Mouse (Mus musculus) layer of hippocampus, adult 11-12 months (tissue): ENCODE data around the gene Adamts17.

ENCODE experiments used
- DNase-seq: peaks from one replicate; pipeline ENCODE4 v3.0.0; 2022; ENCODE audit warnings: low spot score

The Adamts17 gene

DNA sequence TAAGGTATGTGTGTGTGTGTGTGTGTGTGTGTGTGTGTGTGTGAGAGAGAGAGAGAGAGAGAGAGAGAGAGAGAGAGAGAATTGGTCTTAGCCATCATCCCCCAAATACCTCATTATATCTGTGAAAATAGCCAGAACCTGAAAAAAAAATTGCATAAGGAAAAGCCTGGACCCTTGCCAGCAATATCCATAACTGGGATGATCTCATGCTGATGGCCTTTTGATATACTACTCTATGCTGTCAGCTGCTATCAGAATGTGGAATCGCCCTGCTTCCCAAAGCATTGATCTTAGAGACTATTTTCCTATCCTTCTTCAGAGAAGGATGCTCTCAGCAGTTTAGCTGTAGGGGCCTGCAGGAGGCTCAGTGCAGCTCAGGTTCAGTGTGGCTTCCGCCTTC, 257.6 kb downstream of the Adamts17 start:
- DNase-seq, result no peak

- no peak for DNase-seq
Observed at GRCm38 (mm10) chr7:67101418-67101973, 262.0 kb downstream of the Adamts17 start.

GRCm38 (mm10) chr7:67110551-67111159, 271.1 kb downstream of the Adamts17 start:
- no peak for DNase-seq

DNA sequence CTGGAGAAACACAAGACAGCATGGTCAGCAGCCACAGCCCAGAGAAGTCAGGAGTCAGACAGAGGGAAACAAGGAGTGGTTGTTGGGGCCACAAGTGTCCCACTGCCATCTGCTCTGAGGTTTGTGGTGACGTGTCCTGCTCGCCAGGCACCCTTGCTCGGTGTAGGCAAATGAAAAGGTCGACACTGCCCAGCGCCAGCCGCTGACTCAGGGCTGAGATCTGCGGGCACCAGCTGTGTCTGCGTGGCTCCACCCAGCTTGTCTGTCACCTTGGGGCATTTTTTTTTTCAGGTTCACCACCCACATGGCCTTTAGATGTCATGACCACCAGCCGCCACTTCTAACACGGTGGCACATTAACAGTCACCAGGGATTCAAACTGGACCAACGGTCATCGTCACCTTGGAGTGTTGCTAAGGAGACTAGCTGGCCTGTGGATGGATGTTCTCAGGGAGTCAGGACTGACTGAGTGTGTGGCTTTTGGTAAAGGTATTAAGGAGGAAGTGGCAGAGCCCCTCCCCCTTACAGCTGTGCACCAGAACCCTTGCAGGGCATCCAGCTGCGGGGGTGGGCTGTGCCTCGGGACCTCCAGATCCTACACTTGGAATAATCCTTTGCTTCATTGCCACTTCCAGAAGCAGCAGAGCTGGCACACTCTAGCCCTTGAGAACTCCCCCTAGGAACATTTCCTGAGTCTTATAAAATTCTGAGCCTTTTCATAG, 273.1 kb downstream of the Adamts17 start:
- no peak for DNase-seq

DNA sequence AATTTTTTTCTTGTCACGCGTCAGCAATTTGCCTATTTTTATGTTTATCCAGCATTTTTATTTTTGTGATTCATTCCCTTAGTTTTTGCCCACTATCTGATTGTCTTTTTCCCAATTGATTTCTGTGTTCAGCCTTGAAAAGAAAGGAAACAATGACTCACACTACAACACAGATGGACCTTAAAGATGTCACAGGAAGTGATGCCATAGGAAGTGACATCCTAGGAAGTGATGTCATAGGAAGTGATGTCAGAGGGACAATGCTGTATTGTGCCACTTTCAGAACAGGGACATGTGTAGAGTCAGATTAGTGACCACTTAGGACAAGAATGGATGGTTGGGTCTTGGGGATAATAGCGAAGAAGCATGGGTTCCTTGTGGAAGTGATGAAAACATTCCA, 274.5 kb downstream of the Adamts17 start:
- DNase-seq, result no peak

DNA sequence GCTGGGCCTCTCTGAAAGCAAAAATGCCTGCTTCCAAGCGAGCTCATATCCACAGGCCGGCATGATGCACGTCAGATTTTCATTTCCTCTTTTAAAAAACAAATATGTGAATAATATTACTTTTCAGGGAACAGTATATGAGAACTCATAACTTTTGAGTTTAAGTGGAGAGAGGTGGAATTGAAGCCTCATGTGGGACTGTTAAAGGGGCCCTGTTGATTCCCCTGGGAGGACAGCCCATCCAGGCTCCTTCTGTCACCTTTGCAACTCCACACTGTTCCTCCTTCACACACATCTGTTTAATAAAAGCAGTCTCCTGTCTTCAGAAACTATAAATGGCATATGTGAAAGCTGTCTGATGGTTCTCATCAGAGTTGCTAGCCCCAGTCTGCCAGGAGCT, 275.5 kb downstream of the Adamts17 start:
- DNase-seq, result no peak

- no peak for DNase-seq
Observed at GRCm38 (mm10) chr7:67135140-67135539, 295.6 kb downstream of the Adamts17 start.

DNA sequence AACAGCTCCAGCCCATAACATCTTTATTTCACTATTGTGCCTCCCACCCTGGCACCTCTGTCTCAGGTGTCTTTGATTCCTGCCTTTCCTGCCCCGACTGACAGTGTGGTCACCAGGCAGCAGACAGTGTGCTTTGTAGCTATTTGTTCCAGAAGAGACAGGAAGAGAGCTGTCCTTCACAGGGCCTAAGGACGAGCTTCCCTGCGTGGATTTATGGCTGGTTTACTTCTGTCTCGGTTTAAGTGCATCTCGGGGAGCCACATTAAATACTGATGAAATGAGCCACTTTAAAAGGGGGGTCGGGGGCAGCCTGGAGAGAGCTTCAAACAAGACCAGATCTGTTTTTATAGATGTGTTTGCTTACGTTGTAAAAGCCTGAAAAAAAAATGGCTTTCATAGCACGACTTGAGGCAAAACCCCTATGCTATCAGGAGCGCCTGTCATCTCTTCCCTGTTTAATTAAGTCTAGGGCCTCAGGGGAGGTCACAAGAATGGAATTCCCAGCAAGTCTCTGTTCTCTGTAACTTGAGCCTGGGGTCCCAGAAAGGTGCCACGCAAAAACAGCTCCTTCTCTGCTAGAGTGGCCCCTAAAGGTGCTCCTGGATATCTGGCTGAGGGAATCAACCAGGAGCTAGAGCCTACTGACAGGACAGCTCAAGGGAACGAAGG, 302.9 kb downstream of the Adamts17 start:
- DNase-seq, result no peak

DNA sequence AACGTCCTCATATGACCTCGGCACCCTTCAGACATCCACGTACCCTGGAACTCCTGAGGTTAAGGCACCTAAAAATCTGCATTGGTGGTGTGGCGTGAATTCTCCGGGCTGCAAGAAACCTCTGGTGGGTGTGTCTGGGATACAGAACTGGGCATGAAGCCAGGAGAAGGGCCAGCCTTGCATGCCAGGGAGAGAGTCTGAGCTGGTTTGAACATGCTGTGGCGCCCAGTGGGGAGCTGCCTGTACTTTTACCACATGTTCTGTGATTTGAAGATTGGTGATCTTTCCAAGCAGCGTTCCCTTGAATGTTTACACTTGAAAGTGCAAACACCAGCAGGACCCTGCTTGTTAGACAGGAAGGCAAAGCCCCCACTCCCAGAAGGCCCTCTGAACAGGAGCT, 306.2 kb downstream of the Adamts17 start:
- DNase-seq, result peak; percentile 11

DNA sequence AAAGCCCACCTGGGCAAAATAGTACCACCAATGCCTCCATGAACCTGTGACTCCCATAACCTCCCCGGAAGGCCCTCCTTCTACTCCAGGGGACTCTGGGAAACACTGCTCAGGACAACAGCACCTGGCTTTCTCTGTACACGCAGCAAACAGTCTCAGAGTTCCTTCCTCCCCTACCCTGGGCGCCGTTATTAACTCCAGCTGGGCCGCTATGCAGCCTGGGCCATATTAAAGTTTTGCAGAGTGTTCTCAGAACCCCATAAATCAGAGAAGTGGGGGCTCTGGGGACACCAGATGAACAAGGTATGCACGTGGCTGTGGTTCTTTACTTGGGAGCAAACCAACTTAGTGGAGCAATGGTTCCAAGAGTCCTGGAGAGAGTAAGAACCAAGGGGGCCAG, 306.6 kb downstream of the Adamts17 start:
- no peak for DNase-seq

- no peak for DNase-seq
Observed at GRCm38 (mm10) chr7:67149707-67150106, 310.2 kb downstream of the Adamts17 start.

- DNase-seq, result no peak
Observed at GRCm38 (mm10) chr7:67152626-67153025, 313.1 kb downstream of the Adamts17 start.

GRCm38 (mm10) chr7:67162135-67162534, 322.6 kb downstream of the Adamts17 start:
- DNase-seq, result no peak

DNA sequence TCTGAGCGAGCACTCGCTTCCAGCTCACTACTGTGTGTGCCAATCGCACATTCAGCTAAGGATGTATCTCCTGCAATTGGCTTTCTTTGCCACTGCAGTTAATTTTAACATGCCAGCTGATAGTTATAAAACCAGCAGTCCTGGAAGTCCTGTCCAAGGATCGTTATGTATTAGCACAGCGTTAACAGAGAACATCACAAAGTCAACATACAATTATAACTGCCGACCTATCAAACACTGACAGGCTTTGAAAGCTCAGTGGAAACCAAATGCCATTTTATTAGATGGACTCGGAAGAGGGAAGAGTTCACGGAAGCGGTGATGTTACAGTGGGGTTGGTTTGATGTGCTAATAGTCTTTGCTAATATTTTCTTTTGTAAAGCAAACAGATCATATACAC, 328.8 kb downstream of the Adamts17 start:
- no peak for DNase-seq

- DNase-seq, result no peak
Observed at GRCm38 (mm10) chr7:67168763-67169569, 329.4 kb downstream of the Adamts17 start.

DNA sequence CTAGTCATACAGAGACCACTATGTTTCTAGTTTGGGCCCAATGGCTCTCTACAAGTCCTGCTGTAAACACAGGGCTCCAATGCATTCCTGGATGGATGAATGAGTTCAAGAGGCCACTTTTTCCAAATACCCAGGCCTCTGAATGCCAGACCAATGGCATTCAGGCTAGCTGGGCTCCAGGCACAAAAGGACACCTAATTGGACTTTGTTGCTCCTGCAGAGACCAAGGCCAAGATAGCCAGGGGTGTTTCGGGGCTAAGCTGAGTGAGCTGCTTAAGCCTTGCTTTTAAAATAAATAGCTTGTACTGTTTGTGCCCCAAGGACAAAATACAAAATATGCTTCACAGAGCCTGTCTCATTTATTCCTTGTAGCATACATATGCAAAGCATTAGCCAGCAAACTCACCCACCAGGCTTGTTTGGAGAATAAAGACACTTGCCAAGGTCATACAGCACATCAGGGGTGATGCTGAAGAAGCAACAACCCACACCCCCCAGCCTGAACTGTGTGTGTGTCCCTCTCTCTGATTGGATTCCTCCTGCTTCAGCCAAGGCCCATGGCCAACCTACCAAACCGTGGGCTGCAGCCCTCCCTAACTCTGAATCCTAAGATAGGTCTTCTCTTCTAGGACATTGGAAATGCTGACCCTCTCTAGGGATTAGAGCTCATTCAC, 334.1 kb downstream of the Adamts17 start:
- DNase-seq, result no peak

- DNase-seq, result no peak
Observed at GRCm38 (mm10) chr7:67183786-67184185, 344.3 kb downstream of the Adamts17 start.

GRCm38 (mm10) chr7:67199412-67199811, 359.9 kb downstream of the Adamts17 start:
- DNase-seq, result peak; percentile 73
